Mouse (Mus musculus) heart, adult 9 months (tissue): ENCODE results near the gene Gm45062.

Source experiments
- DNase-seq, 2 experiments: peaks; one replicate each; pipeline ENCODE4 v3.0.0; 2022; ENCODE audit warnings: low spot score in 2 of 2

The Gm45062 gene

DNA sequence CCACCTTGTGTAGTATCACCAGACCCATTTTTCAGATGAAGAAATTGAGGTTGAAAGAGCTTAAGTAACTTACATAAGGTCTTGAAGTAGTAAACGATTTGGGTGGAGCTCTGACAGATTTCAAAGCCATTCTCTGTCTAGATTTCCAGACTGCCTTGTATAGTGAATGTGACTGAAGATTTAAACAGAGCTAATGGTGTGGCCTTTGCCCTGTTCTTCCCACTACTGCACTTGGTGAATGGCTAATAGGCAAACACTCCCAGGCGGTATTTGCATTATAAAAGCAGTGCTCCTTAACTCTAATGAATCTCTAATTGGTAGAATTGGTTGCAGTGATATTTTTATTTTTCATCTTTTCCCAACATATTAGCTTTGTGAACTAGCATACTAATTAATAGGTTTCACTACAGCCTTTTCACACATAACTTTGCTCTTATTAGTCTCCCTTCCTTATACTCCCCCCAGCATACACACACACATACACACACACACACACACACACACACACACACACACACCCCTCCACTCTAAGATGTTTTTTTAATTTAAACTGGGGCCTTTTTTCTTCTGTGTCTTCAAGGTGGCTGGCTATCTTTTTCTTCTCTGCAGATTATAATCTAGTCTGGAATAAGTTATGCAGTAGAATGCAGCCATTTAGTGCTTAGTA lies 109.1 kb downstream of the Gm45062 start:
- no peak for DNase-seq

DNA sequence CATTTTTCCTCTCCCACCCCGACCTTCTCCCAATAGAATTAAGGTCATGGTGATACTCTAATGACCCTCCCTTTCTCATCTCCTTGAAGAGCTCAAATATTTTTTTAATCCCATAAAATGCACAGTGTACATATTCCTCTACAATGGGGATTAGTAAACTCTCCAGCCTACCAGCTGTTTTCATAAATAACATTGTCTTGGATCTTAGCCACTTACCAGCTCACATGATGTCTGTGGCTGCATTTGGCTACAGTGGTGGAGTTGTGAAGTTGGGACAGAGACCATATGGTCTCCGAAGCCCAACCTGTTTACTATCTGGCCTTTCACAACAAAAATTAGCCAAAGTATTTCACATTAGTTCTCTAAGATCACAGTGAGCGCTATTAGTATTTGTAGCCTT lies 111.4 kb downstream of the Gm45062 start:
- peak; percentile 29 to 33 for DNase-seq

DNA sequence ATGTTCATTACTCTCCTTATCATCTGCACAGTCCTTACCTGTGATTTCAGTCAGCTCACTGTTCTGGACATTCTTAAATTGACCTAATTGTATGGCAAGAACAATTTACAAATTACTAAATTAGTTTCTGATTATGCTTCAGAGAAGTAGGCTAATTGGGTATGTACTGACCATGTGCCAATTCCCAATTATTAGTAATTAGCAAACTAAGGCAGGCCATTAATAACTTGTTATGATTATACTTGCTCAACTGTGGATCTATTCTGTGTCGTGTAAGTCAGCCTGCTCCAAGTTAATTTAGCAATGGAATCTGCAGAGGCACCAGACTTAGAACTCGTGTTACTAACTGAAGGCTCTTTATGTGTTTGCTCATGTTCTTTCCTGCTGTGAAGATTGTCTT lies 113.8 kb downstream of the Gm45062 start:
- DNase-seq = no peak

DNA sequence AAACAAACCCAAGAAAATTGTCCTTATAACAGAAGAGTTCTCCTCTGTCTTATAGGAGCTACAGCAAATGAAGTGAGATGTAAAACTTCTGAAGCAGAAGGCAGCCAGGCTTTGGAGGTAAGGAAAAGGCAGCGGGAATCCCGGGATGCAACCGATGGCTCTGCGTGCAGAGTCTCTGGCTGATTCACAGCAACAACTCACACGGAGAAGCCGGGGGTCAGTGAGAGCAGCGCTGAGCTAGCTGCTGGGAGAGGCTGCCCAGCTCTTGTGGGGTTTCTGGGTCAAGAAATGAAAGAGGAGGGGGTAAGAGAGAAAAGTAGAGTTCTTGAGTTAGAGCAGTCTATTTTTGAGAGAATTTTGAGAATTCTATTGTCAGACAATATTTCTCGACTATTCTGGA lies 114.6 kb downstream of the Gm45062 start:
- DNase-seq = no peak

DNA sequence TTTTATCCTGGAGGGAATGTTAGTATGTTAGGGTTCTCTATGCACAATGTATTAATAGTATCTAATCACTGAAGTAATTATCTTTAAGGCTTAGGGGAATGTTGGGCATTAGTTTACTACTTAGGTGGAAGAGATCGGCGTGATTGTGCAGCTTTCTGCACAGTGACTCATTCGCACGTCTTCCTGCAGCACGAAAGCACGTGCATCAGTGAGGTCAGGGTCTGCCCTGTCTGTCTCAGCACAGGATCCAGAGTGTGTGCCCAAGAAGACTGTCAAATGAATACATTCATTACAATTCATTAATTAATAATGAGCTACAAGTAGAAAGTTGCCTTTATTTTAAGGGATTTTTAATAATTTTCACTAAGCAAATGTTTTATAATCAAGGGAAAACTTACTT lies 115.0 kb downstream of the Gm45062 start:
- DNase-seq = no peak

DNA sequence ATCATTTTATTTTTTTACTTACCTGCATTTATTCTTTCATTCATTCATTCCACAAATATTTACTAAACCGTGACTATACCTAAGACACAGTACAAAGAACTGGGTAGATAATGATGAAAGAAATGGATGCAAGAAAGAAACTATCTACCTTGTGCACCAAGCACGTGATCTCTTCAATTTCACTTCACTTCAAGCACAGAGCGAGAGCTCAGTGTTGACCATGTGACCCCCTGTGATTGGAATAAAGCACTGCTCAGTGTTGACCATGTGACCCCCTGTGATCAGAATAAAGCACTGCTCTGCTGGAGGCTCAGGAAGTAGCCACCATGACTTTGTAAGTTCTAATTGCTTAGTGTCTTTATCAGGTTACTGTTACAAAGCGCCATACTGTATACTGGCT lies 115.5 kb downstream of the Gm45062 start:
- DNase-seq = no peak

DNA sequence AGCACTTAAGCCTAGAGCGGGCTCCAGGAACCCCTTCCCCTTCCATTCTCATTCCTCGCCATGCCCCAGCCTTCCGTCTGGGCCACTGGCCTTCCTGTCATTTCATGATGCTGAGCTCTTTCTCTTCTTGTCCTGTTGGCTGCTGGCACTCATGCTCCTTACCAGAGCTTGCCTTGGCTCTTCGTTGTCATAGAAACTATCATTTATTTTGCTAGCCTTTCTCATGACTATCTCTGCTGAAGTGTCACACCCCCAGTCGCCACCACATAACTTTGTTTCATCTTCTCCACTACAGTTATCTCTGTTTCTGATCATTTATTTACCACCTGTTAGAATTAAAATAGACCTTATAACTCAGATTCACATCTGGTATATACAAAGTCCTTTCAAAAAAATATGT lies 117.1 kb downstream of the Gm45062 start:
- no peak for DNase-seq

DNA sequence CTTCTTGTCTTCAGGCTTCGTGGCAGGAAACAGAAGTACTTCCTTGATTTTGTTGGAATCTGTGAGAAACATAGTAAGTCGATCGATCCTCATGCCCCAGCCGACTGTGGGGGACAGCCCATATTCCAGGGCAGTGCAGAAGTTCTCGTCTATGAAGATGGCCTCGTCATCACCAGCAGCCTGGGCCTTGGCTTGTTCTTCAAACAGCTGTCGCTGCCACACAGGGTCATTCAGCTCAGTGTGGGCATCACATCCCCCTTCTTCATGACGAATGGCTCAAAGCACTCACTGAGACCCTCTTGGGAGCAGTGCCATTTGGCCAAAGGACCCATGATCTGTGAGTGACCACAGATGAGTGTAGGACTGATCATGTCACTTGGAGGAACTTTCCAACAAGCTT lies 118.4 kb downstream of the Gm45062 start:
- no peak for DNase-seq

DNA sequence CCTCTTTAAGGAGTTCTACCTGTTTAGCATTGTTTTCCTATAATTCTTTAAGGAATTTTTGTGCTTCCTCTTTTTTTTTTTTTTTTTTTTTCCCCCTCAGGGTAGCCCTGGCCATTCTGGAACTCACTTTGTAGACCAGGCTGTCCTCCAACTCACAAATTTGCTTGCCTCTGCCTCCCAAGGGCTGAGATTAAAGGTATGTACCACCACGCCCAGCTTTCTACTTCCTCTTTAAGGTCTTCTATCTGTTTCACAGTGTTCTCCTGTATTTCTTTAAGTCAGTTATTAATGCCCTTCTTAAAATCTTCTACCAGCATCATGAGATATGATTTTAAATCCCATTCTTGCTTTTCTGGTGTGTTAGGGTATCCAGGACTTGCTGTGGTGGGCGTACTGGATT lies 130.1 kb downstream of the Gm45062 start:
- DNase-seq = no peak

DNA sequence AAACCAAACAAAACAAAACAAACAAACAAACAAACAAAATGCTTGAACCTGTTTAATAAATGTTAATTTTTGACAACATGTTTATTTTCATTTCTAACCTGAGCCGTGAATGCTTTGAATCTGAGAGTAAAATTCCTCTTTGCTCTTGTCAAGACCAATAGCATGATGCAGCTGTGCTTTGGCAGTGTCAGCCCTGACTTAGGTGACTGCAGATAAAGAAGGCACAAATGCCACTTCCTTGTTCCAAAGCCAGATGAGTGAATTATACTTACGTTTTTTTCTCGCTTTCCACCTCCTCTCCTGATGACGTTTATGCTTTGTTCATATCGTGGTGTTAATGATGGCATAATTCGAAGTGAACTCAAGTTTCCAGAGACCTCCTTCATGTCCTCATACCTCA lies 131.0 kb downstream of the Gm45062 start:
- DNase-seq = no peak

DNA sequence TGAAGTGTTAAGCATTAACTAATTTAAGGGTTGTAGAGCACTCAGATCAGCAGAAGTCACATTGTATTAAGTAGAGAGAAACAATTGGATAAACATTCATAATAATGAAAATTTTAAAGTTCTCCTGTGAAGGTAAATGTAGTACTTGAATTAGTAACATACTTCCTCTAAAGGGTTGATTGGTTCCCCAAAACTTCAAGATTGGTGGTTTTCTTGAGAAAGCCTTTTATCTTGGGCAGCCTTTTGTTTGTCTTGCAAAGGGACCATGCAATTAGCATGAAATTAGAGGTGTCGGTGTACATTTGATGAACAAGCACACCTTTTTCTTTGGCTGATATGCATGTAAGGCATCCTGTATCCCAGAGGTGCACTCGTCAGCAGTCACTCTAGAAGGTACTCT lies 131.7 kb downstream of the Gm45062 start:
- DNase-seq = no peak

DNA sequence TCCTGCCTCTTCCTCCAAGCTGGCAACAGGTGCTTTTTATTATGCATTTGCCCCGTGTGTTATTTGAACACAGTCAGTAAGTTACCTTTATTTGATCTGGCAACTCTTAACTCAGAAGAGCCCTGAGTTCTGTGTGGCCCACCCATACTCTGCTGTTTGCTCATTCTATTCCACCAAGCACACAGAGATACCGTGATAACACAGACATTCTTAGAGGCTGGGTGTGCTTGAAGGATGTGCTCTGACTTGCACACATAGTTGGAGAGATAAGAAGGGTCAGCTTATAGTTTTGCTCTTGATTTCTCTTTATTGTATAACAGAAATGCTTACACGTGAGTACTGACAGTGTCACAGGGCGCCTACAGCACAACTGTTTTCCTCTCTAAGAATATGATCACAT lies 133.8 kb downstream of the Gm45062 start:
- DNase-seq = no peak

DNA sequence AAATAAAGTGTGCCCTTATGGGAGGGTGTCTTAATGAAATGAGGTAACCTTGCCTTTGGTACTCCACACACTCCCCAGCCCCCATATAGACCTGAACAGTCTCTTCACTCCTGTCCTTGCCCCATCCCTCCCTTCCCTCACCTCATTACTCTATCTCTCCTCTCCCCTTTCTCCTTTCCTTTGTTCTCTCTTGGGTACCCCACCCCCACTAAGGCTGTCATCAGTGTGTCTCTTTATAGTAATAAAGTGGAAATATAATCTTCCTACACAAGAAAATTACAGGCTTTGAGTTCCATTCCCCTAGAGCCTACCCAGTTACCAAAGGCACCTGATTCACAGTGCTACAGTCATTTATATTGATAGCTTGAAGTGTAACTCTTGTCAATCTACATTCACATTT lies 134.8 kb downstream of the Gm45062 start:
- no peak for DNase-seq

DNA sequence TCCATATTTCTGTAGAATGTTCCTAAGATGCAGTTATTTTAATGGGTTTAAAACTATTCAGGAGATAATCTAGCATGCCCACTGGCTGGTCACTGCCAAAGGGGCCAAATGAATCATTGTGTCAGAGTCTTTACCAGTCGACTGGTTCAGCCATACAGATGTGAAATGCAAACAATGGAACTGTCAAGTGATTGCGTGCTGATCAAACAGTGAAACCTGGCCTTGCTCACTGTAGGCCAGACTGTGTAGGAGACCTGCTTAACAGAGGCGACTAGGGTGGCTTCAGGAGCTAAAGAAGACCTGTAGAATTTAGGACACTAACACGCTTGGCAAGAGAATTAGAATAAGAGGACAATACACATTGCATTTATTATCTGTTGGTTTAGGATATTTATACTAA lies 135.8 kb downstream of the Gm45062 start:
- DNase-seq = no peak

DNA sequence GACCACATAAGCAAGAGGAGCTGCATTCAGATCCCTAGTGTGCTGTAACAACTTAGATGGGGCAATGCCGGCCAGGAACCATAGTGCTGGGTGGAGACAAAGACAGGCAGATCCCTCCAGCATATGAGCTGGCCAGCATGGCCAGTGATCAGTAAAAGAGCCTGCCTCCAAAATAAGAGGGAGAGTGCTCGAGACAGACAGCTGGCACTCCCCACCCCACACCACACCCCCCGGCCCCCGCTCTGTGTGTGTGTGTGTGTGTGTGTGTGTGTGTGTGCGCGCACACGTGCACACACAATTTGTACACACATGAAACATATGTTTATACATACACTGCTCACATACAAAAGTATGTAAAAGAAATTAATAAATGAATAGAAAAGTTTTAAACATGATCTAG lies 138.0 kb downstream of the Gm45062 start:
- DNase-seq = no peak

DNA sequence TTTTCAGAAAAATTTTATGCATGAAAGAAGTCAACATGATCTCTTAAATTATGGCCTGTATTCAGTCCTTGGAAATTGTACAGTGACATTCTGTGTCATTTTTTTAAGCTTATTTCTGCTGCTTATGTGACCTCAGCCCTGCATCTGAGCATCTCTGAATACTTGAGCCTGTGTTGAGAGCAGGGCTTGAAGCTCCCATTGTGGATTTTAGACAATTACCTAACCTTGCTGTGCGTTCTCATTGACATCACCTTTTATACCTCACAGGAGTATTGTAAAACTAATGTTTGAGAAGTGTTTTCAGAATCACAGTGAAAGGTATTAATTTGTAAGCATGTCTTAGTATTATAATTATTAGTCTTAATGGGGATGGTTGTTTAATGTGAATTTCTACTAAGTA lies 140.5 kb downstream of the Gm45062 start:
- DNase-seq = no peak

DNA sequence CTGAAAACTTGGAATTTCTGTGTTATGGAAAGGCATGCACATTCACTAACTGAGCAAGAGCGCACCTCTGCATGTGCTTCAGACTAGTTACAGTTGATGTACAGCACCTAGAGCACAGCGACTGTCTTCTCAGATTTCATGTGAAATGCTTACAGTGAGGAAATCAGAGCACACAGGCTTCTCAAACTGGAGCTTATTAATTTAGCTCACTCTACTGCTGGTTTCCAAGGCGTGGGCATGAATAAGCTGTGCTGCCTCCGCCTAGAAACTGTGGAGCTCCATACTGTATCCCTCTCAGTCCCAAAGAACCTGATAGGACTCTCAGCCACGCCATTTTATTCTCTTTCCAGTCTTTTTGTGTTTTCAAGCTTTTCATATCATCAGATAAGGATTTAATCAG lies 143.9 kb downstream of the Gm45062 start:
- no peak for DNase-seq

DNA sequence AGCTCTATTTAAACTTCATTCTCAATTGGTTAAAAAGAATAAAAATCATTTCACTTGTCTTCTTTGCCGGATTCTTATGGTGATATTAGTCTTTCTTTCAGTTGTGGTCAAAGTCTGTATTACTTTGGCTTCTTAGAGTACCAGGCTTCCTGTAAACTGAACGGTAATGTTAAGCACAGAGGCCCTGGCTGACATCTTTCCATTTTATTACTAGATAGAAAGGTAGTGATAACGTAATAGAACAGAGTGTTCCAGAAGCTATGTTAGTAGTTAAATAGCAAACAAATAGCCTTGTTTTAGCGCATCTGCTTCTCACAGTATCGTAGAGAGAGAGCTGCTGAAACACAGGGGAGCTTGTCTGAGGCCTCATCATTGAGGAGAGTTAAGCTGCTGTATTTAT lies 146.6 kb downstream of the Gm45062 start:
- DNase-seq = no peak

DNA sequence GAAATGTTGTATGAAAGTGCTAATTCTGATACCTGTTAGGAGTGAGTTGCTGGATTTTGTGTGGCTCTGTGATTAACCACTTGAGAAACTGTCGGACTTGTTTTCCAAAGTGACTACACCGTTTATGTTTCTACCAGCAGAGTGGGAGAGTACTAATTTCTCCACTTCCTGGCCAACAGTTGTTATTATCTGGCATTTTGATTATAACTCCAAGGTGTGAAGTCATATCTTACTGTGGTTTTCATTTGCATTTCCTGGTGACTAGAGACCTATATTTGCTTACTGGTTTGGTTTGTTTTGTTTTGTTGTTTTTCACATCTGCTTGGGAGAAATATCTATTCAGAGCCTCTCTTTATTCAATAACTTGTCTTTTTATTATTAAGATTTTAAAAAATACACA lies 149.1 kb downstream of the Gm45062 start:
- DNase-seq = no peak

DNA sequence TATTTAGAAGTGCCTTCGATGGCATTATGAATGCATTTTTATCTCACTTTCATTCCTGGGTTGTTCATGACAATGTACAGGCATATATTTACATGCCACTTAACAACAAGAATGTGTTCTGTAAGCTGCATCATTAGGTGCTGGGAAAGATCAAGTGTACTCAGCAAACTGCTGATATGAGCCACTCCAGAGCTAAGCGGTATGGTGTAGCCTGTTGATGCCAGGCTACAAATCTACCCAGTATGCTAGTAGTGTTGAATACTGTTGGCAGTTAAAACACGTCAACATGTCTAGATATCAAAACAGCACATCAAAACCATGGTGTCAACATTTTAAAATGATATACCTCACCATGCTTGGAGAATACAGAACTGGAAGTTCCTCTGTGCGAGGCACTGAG lies 150.6 kb downstream of the Gm45062 start:
- DNase-seq = no peak

DNA sequence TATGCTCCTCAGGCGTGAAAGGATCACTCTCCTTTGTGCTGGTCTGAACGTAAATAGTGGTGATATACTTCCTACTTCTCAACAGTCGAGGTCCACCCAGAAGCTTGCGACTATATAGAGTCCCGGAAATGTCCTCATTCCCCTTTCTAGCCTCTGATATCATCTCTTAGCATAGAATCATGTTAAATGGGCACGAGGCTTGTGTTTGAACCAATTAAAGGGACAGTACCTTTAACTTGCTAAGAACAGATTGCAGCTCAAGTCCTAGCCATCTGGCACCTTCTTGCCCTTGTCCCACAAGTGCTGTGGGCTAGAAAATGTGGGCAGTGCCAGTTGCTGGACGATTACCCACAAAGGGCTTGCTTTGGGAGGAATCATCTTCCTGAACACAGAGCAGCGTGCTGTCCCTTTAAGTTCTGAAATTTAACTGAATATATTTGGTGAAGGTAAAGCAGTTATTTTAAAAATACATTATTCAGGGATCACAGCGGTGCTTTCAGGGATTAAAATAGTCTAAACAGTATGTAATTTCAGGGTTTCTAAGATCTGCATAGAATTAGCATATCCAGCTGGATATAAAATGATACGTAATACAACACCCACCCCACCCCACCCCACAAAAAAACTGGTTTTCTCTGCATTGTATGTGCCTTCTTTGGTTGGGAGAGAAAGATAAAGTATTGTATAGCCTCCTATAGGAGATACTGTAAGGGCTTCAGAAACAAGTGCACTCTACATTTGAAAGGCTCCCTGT lies 153.8 kb downstream of the Gm45062 start:
- peak; percentile 13 to 38 for DNase-seq

DNA sequence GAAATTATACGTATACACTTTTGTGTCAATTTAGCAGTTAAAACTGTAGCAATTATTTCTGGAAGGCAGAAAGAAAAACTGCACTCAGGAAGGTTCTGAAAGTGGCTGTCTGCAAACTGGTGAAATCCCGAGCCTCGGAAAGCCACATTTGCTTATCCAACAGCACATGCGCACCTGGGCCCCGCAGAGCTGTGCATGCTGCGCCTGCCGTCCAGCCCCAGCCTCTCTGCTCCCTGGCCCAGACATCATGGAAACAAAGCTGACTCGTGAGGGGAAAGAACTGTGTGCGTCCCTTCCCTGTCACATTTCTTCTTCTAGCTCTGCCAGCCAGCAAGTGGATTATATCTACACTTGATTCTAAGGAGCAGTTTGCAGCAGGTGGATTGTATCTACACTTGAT lies 154.8 kb downstream of the Gm45062 start:
- DNase-seq = no peak

DNA sequence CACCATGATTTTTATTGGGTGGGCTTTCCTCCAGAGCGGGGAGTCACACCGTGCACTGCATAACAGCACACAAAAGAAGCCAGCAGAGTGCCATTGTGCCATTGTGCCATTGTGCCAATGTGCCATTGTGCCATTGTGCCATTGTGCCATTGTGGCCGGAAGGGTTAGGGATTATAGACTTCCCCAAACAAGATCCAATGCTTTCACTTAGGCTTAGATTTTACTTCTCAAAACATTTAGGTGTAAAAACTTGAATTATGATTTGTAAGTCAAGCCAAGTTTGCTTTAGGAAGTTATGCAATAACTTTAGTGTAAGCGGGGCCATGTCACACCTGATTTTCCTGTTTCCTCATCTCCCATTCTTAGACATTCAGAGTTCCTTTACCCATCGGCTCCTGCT lies 156.6 kb downstream of the Gm45062 start:
- no peak for DNase-seq
